Mouse (Mus musculus) B cell, adult 62 days (primary cell): ENCODE data around the gene Gm3194. TPM values are rescaled to one million over a fixed set of nuclear protein-coding genes. Genes with fewer than 3 reads are reported as not detected.

ENCODE experiments used
- total RNA-seq: library from RNA; stranded (reverse); gene quantifications from 4 replicates; pipeline ENCODE4 v1.2.4, GENCODE M21; 2023

The Gm3194 gene
- not detected in 4 replicates for total RNA-seq

DNA sequence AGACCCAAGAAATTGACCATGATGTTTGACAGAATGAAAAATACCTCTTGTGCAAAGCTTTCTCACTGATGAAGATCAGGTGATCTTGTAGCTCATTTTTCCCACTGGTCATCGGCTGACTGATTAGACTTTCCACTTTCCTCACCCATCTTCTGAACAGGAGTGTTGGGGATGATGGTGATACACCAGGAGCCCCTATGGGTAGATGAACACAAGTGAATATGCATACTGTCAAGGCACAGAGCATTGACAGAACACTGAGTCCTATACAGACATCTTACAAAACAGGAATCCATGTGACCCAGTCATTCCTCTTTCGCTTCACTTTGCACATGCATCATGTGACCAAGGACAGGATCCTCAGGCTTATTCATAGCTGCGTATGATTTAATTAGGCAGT lies at the start of gene Gm3194:
Gene Gm3194 (minus strand): TSS at position 101 of the 400 bp plus-strand sequence.

DNA sequence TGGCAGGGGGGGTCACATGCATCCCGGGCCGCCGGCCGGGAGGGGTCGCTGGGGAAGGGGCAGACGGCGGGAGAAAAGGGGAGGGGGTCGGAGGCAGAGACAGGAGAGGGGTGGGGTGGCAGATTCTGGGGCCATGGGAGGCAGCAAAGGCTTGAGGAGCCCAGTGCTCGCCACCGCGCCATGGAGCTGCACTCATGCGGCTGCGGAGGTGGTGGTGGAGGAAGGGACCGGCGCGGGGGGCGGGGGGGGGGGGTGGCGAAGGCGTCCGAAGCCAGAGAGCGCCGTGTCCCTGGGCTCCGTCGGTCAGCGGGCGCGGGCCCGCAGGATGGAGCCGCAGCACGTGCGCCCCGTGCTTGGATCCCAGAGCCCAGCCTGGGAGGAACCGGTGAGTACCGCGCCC lies 46.1 kb upstream of the Gm3194 start, which contains the start of gene Gm3488:
Gene Gm3488 (plus strand): TSS at position 301 of the 400 bp plus-strand sequence.

DNA sequence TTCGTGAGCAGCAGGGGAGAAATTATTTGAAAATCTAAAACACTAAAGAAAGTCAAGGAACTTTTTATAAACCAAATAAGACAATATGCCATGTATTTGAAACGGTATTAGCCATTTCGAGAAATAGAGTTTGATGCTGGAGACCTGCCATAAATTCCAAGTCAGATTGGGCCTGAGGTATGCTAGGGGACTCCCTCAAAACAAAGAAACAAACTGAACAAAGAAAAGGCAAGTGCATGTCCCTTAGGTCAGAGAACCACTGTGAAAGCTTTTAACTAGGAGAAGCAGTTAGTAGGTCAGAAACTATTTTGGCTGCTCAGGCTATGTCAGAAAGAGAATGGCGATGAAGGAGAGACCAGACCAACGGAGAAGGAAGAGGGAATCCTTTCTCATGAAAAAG lies 28.6 kb upstream of the Gm3194 start, which contains the start of gene Gm3187:
Gene Gm3187 (plus strand): TSS at position 301 of the 400 bp plus-strand sequence.

DNA sequence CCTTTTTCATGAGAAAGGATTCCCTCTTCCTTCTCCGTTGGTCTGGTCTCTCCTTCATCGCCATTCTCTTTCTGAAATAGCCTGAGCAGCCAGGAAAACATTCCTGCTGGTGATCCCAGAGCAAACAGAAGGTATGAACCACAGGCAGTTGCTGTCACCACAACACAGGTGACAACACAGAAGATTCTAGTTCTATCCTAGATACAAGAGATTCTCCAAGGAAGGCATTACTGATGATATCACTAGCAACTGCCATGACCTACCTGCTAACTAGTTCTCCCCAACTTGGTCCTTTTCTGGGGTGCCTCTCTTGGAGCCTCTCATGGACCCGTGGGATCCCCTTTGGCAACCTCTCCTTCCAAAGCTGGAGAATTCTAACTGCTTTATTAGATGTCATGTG lies 22.5 kb upstream of the Gm3194 start, which contains the start of gene Gm8246:
Gene Gm8246 (minus strand): TSS at position 101 of the 400 bp plus-strand sequence.

DNA sequence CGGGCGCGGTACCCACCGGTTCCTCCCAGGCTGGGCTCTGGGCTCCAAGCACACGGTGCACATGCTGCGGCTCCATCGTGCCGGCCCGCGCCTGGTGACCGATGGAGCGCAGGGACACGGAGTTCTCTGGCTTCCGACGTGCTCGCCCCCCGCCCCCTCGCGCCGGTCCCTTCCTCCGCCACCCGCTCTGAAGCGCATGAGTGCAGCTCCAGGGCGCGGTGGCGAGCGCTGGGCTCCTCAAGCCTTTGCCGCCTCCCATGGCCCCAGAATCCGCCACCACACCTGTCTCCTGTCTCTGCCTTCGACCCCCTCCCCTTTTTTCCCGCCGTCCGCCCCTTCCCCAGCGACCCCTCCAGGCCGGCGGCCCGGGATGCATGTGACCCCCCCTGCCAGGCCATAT lies 66.3 kb downstream of the Gm3194 start, which contains the start of gene Gm3500:
Gene Gm3500 (minus strand): TSS at position 101 of the 400 bp plus-strand sequence.

Other genes starting within 250 kb of the Gm3194 start
- gene Gm3526, start 194.9 kb downstream of the Gm3194 start, total RNA-seq, result not detected in 4 replicates
- not detected in 4 replicates for gene Gm3542, start 120.5 kb downstream of the Gm3194 start, total RNA-seq
- not detected in 4 replicates for gene Gm3500, start 66.4 kb downstream of the Gm3194 start, total RNA-seq
- gene Gm8246, start 22.4 kb upstream of the Gm3194 start, total RNA-seq, result not detected in 4 replicates
- not detected in 4 replicates for gene Gm3187, start 28.7 kb upstream of the Gm3194 start, total RNA-seq
- not detected in 4 replicates for gene Gm3488, start 46.2 kb upstream of the Gm3194 start, total RNA-seq
- not detected in 4 replicates for gene Gm3532, start 83.0 kb upstream of the Gm3194 start, total RNA-seq
- not detected in 4 replicates for gene Gm8265, start 177.6 kb upstream of the Gm3194 start, total RNA-seq
- not detected in 4 replicates for gene Gm9603, start 232.0 kb upstream of the Gm3194 start, total RNA-seq